Mouse (Mus musculus): ENCODE data around the gene Spta1. TPM values are rescaled to one million over a fixed set of nuclear protein-coding genes. Genes with fewer than 3 reads are reported as not detected.

The Spta1 gene
- total RNA-seq, 2 experiments from 2014 or later = 9.2 to 12.0 TPM

DNA sequence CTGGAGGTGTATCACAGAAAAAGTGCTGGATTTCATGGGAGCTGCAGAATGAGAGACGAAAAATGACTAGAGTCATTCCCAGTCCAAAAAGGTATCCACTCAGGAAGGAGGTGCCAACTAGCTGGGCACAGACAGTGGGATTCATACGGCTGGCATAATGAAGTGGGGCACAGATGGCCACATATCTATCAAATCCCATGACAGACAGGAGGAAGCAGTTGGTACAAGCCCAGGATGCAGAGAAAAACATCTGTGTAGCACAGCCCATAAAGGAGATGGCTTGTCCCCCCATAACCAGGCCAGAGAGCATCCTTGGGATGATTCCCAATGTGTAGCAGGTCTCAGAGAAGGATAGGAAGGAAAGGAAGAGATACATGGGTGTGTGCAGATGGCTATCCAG is 77.8 kb downstream of the Spta1 start:
- intact Hi-C loops (cut with DNase I) = no loop called here

DNA sequence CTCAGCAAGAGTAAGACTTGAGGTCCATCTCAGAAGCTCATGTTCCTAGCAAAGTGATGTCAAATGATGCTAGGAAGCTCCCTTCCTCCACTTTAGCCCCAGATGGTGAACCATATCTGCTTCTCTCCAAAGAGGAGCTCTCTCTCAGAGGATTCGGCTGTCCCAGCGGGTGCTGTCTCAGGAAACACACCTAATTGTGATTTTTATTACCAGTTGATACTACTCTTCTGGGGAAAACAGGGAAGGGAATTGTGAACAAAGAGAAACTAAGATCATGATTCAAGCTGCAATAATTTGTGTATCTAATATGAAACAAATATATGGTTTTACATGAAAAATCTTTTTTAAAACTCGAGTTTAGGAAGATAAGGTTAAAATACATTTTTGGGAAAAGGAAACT is 79.4 kb downstream of the Spta1 start, which contains the start of gene Olfr419:
Olfr419 (minus strand) TSS at position 101 of the 400 bp plus-strand sequence.
- no peak for DNase-seq
- intact Hi-C loops (cut with DNase I) = no loop called here

More for the DNA sequence above, 77.8 kb downstream of the Spta1 start:
- DNase-seq = no peak

DNA sequence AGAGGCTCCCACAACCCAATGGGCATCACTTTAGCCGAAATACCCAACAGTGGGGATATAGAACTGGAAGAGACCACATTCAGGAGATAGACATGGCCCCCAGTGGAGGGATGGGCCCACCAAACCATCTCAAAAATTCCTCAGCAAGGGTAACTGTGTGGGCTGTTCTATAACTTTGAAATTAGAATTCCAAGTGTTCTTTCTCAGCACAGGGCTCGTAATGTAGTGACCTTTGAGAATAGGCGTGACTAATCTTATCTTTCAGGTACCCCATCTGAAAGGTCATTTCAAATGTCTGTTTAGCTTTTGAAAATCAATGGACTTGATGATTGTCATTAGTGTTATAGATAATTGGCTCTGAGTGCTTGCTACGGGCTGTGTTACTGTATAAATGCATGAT is 95.2 kb downstream of the Spta1 start:
- no peak for DNase-seq
- intact Hi-C loops (cut with DNase I) = no loop called here

DNA sequence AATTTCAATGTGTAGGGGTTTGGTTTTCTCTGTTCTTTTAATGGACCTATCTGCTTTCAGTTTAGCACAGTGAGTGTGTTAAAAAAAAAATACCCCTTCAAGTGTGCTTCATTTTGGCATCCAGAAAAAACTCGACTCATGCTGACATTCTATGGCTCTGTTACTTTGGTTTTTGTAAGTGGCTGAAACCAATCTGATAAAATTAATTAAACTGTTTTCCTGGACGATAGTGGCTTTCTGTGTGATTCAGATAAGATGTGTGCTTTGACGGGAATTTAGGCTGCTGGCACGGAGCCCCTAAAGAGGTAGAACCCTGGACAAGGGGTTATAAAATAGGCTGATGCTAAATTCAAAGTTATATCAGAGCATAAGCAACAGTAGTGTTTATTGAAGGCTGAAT is 96.6 kb downstream of the Spta1 start:
- no peak for DNase-seq
- intact Hi-C loops (cut with DNase I) = no loop called here

DNA sequence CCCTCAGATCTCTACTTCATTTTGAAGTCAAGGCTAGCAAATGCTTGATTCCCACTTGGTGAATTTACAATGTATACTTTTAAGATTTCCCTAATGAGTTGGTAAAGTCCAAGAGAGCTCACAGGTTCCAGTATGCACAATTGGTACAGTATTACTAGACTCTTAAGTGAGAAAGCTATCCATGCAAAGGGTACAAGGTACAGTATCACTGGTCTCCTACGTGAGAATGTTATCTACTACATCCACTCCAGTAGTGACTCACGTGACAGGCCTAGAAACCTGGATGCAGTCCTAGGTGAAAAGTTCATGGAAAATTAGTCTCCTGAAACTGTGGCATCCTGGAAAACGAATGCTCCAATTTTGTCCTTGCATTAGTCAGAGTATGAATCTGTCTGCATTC is 98.1 kb downstream of the Spta1 start:
- DNase-seq = no peak
- intact Hi-C loops (cut with DNase I) = no loop called here

Other genes starting within 250 kb of the Spta1 start
- gene Mndal, start 230.3 kb upstream of the Spta1 start, total RNA-seq (2021) = 10 to 100 TPM; 13.3 to 16.8 TPM
- 10 to 100 TPM; 10.8 to 21.2 TPM for gene Ifi203, start 230.1 kb upstream of the Spta1 start, total RNA-seq (2021)
- not detected for gene Ifi202b, start 190.0 kb upstream of the Spta1 start, total RNA-seq (2021)
- gene Ifi205, start 141.0 kb upstream of the Spta1 start, total RNA-seq (2021) = 10 to 100 TPM in 1 of 2 experiments, 1 to 10 TPM in 1; 6.7 to 18.7 TPM
- not detected for gene Olfr433, start 132.1 kb upstream of the Spta1 start, total RNA-seq (2021)
- gene Olfr432, start 123.6 kb upstream of the Spta1 start, total RNA-seq (2021) = not detected
- not detected for gene Olfr430, start 106.2 kb upstream of the Spta1 start, total RNA-seq (2021)
- not detected for gene Olfr429, start 88.4 kb upstream of the Spta1 start, total RNA-seq (2021)
- not detected for gene Olfr427, start 75.9 kb upstream of the Spta1 start, total RNA-seq (2021)
- gene Olfr231, start 51.6 kb upstream of the Spta1 start, total RNA-seq (2021) = not detected
- not detected for gene Olfr424, start 41.3 kb upstream of the Spta1 start, total RNA-seq (2021)
- not detected for gene Olfr420, start 17.1 kb upstream of the Spta1 start, total RNA-seq (2021)
- not detected for gene Olfr419, start 79.3 kb downstream of the Spta1 start, total RNA-seq (2021)
- not detected for gene Mptx1, start 157.7 kb downstream of the Spta1 start, total RNA-seq (2021)
- not detected for gene Olfr417, start 192.3 kb downstream of the Spta1 start, total RNA-seq (2021)
- gene Olfr248, start 218.3 kb downstream of the Spta1 start, total RNA-seq (2021) = not detected

Measured in heart, postnatal 36 days (tissue).